Mouse (Mus musculus): ENCODE results near the gene Arhgap23. TPM values are rescaled to one million over a fixed set of nuclear protein-coding genes. Genes with fewer than 3 reads are reported as not detected.
A peak's percentile ranks its signal among the peaks of the same experiment; 100 is the strongest.

Arhgap23 gene
- polyA plus RNA-seq, 1 experiment, result 27.7 TPM

DNA sequence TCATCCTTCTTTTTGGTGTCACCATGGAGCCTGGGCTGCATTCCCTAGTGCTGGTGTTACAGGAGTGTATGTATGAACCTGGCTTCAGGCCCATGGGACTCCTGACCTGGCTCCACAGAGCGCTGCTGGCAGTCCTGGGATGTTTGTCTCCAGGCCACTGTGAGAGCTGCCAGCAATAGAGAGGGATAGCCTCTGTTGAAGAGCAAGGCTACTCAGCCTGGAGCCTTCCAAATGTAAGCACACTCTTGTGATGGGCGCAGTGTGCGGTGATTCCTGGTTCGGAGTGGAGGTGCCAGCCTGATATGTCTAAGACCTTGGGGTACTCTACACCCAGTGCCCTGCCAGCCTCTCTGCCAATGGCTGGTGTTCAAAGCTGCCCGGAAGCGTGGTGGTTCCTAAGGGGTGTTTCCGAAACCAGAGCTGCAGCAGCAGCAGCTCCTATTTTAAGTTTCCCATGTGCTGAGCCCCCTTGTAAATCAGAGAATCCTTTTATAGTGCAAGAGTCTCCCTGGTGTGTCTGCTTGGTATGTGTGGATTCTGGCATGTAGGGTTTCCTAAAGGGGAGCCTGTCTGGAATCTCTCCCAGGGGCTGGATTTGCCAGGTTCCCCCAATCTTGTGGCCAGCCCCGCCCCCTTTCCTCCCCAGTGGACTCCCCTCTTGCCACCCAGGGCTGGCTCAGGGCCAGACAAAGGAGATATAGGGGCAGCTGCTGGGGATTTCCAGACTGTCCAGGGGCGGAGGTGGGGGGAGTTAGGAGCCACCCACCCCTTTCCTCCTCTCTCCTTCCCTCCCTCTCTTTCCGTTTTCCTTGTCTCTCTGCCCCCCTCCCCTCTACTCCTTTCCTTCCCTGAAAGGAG lies 9.0 kb upstream of the Arhgap23 start:
- Histone ChIP-seq H3K36me3 (ENCODE audit: control insufficient read depth, insufficient read depth, low read length) (no peaks in the 10 kb centered on the region), H3K4me3 (ENCODE audit: control insufficient read depth, low read depth, low read length) (no peak overlapping the region), H3K4me1 (ENCODE audit: control insufficient read depth, insufficient read depth, low read length) (peaks cover 24% of the 10 kb centered on the region), H3K27me3 (ENCODE audit: control insufficient read depth, insufficient read depth, low read length) (no peaks in the 10 kb centered on the region), H3K27ac (ENCODE audit: control insufficient read depth, insufficient read depth, low read depth, low read length) (no peak overlapping the region)
- no peak for TF ChIP-seq POLR2A (IDR thresholded peaks at IDR 0.05; ENCODE audit: control insufficient read depth, low read depth, low read length)
- no peak for TF ChIP-seq CTCF (IDR thresholded peaks at IDR 0.05; ENCODE audit: control insufficient read depth, insufficient read depth, insufficient replicate concordance, low read depth, low read length)

DNA sequence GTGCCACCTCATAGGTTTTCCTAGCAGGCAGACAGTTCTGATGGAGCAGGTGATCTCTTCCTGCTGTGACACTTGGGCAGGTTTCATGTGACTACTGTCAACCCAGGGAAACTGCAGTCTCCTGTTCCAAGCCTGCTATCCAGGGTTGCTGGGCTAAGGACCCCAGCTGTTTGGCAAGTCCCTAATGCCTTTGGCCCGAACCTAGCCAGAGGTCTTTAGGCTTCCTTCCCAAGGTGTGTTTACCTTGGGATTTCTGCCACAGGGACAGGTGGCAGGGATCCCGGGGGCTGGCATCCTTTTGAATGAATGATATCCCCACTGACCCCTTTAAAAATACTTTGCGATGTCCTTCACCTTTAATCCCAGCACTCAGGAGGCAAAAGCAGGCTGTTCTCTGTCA lies 7.9 kb upstream of the Arhgap23 start:
- Histone ChIP-seq H3K27me3 (ENCODE audit: control insufficient read depth, insufficient read depth, low read length) (no peaks in the 10 kb centered on the region), H3K27ac (ENCODE audit: control insufficient read depth, insufficient read depth, low read depth, low read length) (no peak overlapping the region), H3K4me3 (ENCODE audit: control insufficient read depth, low read depth, low read length) (no peak overlapping the region), H3K4me1 (ENCODE audit: control insufficient read depth, insufficient read depth, low read length) (peaks cover 27% of the 10 kb centered on the region), H3K36me3 (ENCODE audit: control insufficient read depth, insufficient read depth, low read length) (no peaks in the 10 kb centered on the region)
- no peak for TF ChIP-seq POLR2A (IDR thresholded peaks at IDR 0.05; ENCODE audit: control insufficient read depth, low read depth, low read length)
- TF ChIP-seq CTCF (IDR thresholded peaks at IDR 0.05; ENCODE audit: control insufficient read depth, insufficient read depth, insufficient replicate concordance, low read depth, low read length), result no peak

DNA sequence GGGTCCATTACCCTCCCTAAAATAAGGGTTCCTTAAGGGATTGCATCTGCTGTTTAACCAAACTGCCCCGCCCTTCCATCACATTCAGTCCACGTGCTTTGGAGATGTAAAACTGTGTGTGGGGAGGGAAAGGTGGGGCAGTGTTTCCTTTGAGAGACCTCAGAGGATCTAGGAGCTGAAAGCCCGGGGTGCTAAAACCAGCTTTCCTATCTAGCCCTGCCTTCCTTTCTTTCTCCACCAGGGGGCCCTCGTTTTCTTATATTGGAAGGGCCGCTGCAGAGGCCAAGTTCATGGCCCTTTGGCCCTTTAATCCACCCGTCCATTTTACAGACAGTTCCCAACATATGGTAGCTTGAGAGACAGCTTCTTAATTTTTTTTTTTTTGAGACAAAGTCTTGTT lies 7.2 kb upstream of the Arhgap23 start:
- H3K4me3 ChIP-seq (ENCODE audit: control insufficient read depth, low read depth, low read length), result no peak overlapping the region
- TF ChIP-seq CTCF (IDR thresholded peaks at IDR 0.05; ENCODE audit: control insufficient read depth, insufficient read depth, insufficient replicate concordance, low read depth, low read length), result peak; percentile 20; the same call in 1 of the 2 replicates
- TF ChIP-seq POLR2A (IDR thresholded peaks at IDR 0.05; ENCODE audit: control insufficient read depth, low read depth, low read length), result no peak
- H3K27me3 ChIP-seq (ENCODE audit: control insufficient read depth, insufficient read depth, low read length), result no peaks in the 10 kb centered on the region
- H3K4me1 ChIP-seq (ENCODE audit: control insufficient read depth, insufficient read depth, low read length), result peaks cover 34% of the 10 kb centered on the region
- H3K36me3 ChIP-seq (ENCODE audit: control insufficient read depth, insufficient read depth, low read length), result no peaks in the 10 kb centered on the region
- H3K27ac ChIP-seq (ENCODE audit: control insufficient read depth, insufficient read depth, low read depth, low read length), result no peak overlapping the region

GRCm38 (mm10) chr11:97410958-97411357 lies 4.4 kb upstream of the Arhgap23 start:
- Histone ChIP-seq H3K27me3 (ENCODE audit: control insufficient read depth, insufficient read depth, low read length) (no peaks in the 10 kb centered on the region), H3K4me3 (ENCODE audit: control insufficient read depth, low read depth, low read length) (no peak overlapping the region), H3K27ac (ENCODE audit: control insufficient read depth, insufficient read depth, low read depth, low read length) (no peak overlapping the region), H3K36me3 (ENCODE audit: control insufficient read depth, insufficient read depth, low read length) (no peaks in the 10 kb centered on the region), H3K4me1 (ENCODE audit: control insufficient read depth, insufficient read depth, low read length) (peaks cover 16% of the 10 kb centered on the region)
- no peak for TF ChIP-seq CTCF (IDR thresholded peaks at IDR 0.05; ENCODE audit: control insufficient read depth, insufficient read depth, insufficient replicate concordance, low read depth, low read length)
- no peak for TF ChIP-seq POLR2A (IDR thresholded peaks at IDR 0.05; ENCODE audit: control insufficient read depth, low read depth, low read length)

DNA sequence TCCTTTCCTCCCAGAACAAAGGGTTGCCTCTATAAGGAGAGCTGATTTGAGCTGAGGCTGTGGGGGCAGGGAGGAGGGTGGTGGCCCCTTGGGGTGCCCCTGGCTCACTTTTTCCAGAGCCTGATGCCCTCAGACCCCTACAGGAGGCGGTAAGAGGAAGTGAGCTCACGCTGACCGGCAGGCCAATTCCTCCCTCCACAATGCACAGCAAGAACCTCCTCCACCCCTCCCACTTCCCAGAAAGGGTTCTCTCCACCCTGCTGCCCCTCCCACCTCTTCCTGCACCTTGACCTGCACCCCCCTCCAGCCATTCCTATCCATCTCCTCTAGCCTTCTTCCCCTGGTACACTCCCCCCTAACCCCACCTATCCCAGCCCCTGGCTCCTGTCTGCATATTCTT lies 3.2 kb upstream of the Arhgap23 start:
- Histone ChIP-seq H3K4me3 (ENCODE audit: control insufficient read depth, low read depth, low read length) (no peak overlapping the region), H3K27ac (ENCODE audit: control insufficient read depth, insufficient read depth, low read depth, low read length) (no peak overlapping the region), H3K4me1 (ENCODE audit: control insufficient read depth, insufficient read depth, low read length) (peaks cover 24% of the 10 kb centered on the region), H3K36me3 (ENCODE audit: control insufficient read depth, insufficient read depth, low read length) (no peaks in the 10 kb centered on the region), H3K27me3 (ENCODE audit: control insufficient read depth, insufficient read depth, low read length) (no peaks in the 10 kb centered on the region)
- TF ChIP-seq CTCF (IDR thresholded peaks at IDR 0.05; ENCODE audit: control insufficient read depth, insufficient read depth, insufficient replicate concordance, low read depth, low read length), result no peak
- no peak for TF ChIP-seq POLR2A (IDR thresholded peaks at IDR 0.05; ENCODE audit: control insufficient read depth, low read depth, low read length)

GRCm38 (mm10) chr11:97412808-97413347 lies 2.5 kb upstream of the Arhgap23 start:
- TF ChIP-seq CTCF (IDR thresholded peaks at IDR 0.05; ENCODE audit: control insufficient read depth, insufficient read depth, insufficient replicate concordance, low read depth, low read length) (no peak), POLR2A (IDR thresholded peaks at IDR 0.05; ENCODE audit: control insufficient read depth, low read depth, low read length) (no peak)
- H3K27ac ChIP-seq (ENCODE audit: control insufficient read depth, insufficient read depth, low read depth, low read length), result no peak overlapping the region
- H3K4me1 ChIP-seq (ENCODE audit: control insufficient read depth, insufficient read depth, low read length), result peaks cover 29% of the 10 kb centered on the region
- H3K4me3 ChIP-seq (ENCODE audit: control insufficient read depth, low read depth, low read length), result no peak overlapping the region
- no peaks in the 10 kb centered on the region; the same call in 1 of the 2 replicates for H3K36me3 ChIP-seq (ENCODE audit: control insufficient read depth, insufficient read depth, low read length)
- no peaks in the 10 kb centered on the region for H3K27me3 ChIP-seq (ENCODE audit: control insufficient read depth, insufficient read depth, low read length)
